ENCODE assay signal across 21 mouse cellular contexts in genomic region chr6:146204470-146204869, GRCm38 (mm10).
"Had no signal": no experiment of that assay in that cellular context is flagged by ENCODE, and none has a peak within 500 bp of the region (broad histone marks: within the 10 kb centered on the region; RNA-seq: fewer than 3 reads in every experiment).

No protein-coding gene starts in this region.

- H3K27me3 ChIP-seq: lung, embryonic 15.5 days; megakaryocyte, embryonic 14.5 days; midbrain, embryonic 13.5 days; midbrain, embryonic 15.5 days; neural tube, embryonic 13.5 days; neural tube, embryonic 15.5 days had no signal

- H3K4me1 ChIP-seq: midbrain, embryonic 15.5 days; neural tube, embryonic 13.5 days; neural tube, embryonic 15.5 days had no signal

- H3K9ac ChIP-seq: liver, postnatal 0 days; lung, embryonic 15.5 days; midbrain, embryonic 13.5 days; midbrain, embryonic 15.5 days; neural tube, embryonic 13.5 days; neural tube, embryonic 15.5 days had no signal

- H3K4me3 ChIP-seq: lung, embryonic 15.5 days; megakaryocyte, embryonic 14.5 days; midbrain, embryonic 13.5 days; midbrain, embryonic 15.5 days; neural tube, embryonic 13.5 days; neural tube, embryonic 15.5 days had no signal

- H3K4me2 ChIP-seq: lung, embryonic 15.5 days; midbrain, embryonic 11.5 days; midbrain, embryonic 13.5 days; midbrain, embryonic 15.5 days; neural tube, embryonic 13.5 days; neural tube, embryonic 15.5 days had no signal

- DNase-seq: liver, postnatal 0 days; lung, adult 2 months; lung, postnatal 14 days; lung, postnatal 36 days; retina, postnatal 1 day; right cerebral cortex, adult 18-20 months; right cerebral cortex, postnatal 25 days; right cerebral cortex, postnatal 4 days; spleen, adult 18-20 months; thymus, adult 18-20 months; thymus, postnatal 14 days; thymus, postnatal 36 days had no signal

- ATAC-seq: liver, postnatal 0 days; lung, postnatal 0 days; midbrain, embryonic 13.5 days; midbrain, embryonic 15.5 days had no signal

- H3K9me3 ChIP-seq: lung, embryonic 15.5 days; megakaryocyte, embryonic 14.5 days; midbrain, embryonic 13.5 days; midbrain, embryonic 15.5 days; neural tube, embryonic 13.5 days; neural tube, embryonic 15.5 days had no signal

- H3K36me3 ChIP-seq: lung, embryonic 15.5 days; midbrain, embryonic 13.5 days; midbrain, embryonic 15.5 days; neural tube, embryonic 13.5 days; neural tube, embryonic 15.5 days had no signal

- H3K27ac ChIP-seq: lung, embryonic 15.5 days; macrophage; midbrain, embryonic 13.5 days; midbrain, embryonic 15.5 days; neural tube, embryonic 13.5 days; neural tube, embryonic 15.5 days had no signal
